In the genomic region with DNA sequence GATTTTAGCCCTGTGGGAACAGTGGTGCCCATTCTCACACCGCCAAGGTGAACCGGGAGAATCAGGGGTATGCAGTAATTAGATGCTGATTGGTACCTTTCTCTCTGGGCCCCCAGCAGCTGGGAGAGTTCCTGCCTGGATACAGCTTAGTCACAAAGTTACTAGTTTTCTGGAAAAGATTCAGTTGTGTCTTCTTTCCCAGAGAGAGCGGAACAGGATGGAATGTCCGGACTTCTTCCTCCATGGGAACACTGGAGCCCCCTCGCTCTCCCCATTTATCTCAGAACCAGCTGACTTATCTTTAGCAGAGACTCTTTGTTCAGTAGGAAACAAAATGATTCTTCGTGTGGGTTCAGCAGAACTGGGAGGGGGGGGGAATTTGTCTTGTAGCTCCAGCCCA, we compare ENCODE assay signal across 8 mouse cellular contexts. TPM values are rescaled to one million over a fixed set of nuclear protein-coding genes. Genes with fewer than 3 reads are reported as not detected.
A peak's percentile ranks its signal among the peaks of the same experiment; 100 is the strongest.
DNase-seq lines count a peak whose midpoint lies in the region; ATAC-seq and TF ChIP-seq lines count a peak whose summit lies in the region.

No protein-coding gene starts in this region.

- WGBS in kidney, adult 2 months = 19% methylated on average over 6 of the region's 6 CpGs
- 15% methylated on average over 6 of the region's 6 CpGs for WGBS in hindbrain, embryonic 11.5 days
- 10% methylated on average over 6 of the region's 6 CpGs for WGBS in midbrain, embryonic 13.5 days

- H3K4me1 ChIP-seq in kidney, adult 2 months (ENCODE audit: control insufficient read depth, insufficient read depth, low read length) = peaks cover 4% of the 10 kb centered on the region; the same call in 1 of the 2 replicates
- peaks cover 2% of the 10 kb centered on the region; the same call in 1 of the 2 replicates for H3K4me1 ChIP-seq in hindbrain, embryonic 11.5 days (replicated peaks; ENCODE audit: control insufficient read depth, insufficient read depth, low read length)
- H3K4me1 ChIP-seq in midbrain, embryonic 13.5 days (replicated peaks) = peaks cover 17% of the 10 kb centered on the region

- peak overlapping the region; percentile 95 for H3K4me3 ChIP-seq in kidney, adult 2 months (ENCODE audit: insufficient read depth, low read depth, low read length)
- peak overlapping the region; percentile 72 for H3K4me3 ChIP-seq in hindbrain, embryonic 11.5 days (ENCODE audit: low read depth, low read length)
- H3K4me3 ChIP-seq in midbrain, embryonic 13.5 days (replicated peaks) = peak overlapping the region; percentile 78

- no peak for TF ChIP-seq CTCF in kidney, adult 2 months (conservative IDR thresholded peaks at IDR 0.05; ENCODE audit: insufficient read depth, insufficient read length, low read depth, low read length)

- H3K9ac ChIP-seq in hindbrain, embryonic 11.5 days (ENCODE audit: low read depth, low read length) = peak overlapping the region; percentile 77
- peak overlapping the region; percentile 81 for H3K9ac ChIP-seq in midbrain, embryonic 13.5 days (replicated peaks)

- no peak for TF ChIP-seq POLR2A in kidney, adult 2 months (IDR thresholded peaks at IDR 0.05; ENCODE audit: low read depth, low read length)

- no peak overlapping the region for H3K27ac ChIP-seq in kidney, adult 2 months (ENCODE audit: insufficient read depth, low read depth, low read length)
- no peak overlapping the region for H3K27ac ChIP-seq in hindbrain, embryonic 11.5 days (ENCODE audit: low read depth, low read length)
- no peak overlapping the region for H3K27ac ChIP-seq in midbrain, embryonic 13.5 days

- DNase-seq in kidney, adult 2 months = no peak
- no peak for DNase-seq in kidney, postnatal 36 days
- DNase-seq in NIH3T3 (ENCODE audit: low read depth) = peak; percentile 30
- DNase-seq in hindbrain, embryonic 11.5 days (ENCODE audit: low spot score) = no peak
- no peak for DNase-seq in layer of hippocampus, adult 8-10 months (ENCODE audit: low spot score in 2 of 2)
- no peak for DNase-seq in adrenal gland, postnatal 36 days
- no peak for DNase-seq in spleen, adult 18-20 months

- no peaks in the 10 kb centered on the region for H3K27me3 ChIP-seq in kidney, adult 2 months (replicated peaks; ENCODE audit: control insufficient read depth, insufficient read depth, low read length)
- H3K27me3 ChIP-seq in hindbrain, embryonic 11.5 days (ENCODE audit: control insufficient read depth, insufficient read depth, low read length) = peaks cover 2% of the 10 kb centered on the region; the same call in 1 of the 2 replicates
- peaks cover 4% of the 10 kb centered on the region; the same call in 1 of the 2 replicates for H3K27me3 ChIP-seq in midbrain, embryonic 13.5 days

- H3K9me3 ChIP-seq in hindbrain, embryonic 11.5 days (ENCODE audit: control insufficient read depth, low read length) = no peaks in the 10 kb centered on the region
- no peaks in the 10 kb centered on the region for H3K9me3 ChIP-seq in midbrain, embryonic 13.5 days

- peak overlapping the region; percentile 95 for H3K4me2 ChIP-seq in hindbrain, embryonic 11.5 days (replicated peaks; ENCODE audit: low read depth, low read length)
- H3K4me2 ChIP-seq in midbrain, embryonic 13.5 days (replicated peaks) = peak overlapping the region; percentile 87

- no peaks in the 10 kb centered on the region for H3K36me3 ChIP-seq in kidney, adult 2 months (ENCODE audit: control insufficient read depth, insufficient read depth, low read length)
- H3K36me3 ChIP-seq in hindbrain, embryonic 11.5 days (ENCODE audit: control insufficient read depth, insufficient read depth, low read length) = no peaks in the 10 kb centered on the region
- 0 out of 2 replicates have a peak, but pooled peaks cover 3% of the 10 kb centered on the region for H3K36me3 ChIP-seq in midbrain, embryonic 13.5 days

- ATAC-seq in hindbrain, embryonic 11.5 days (ENCODE audit: low FRiP score) = no peak
- ATAC-seq in midbrain, embryonic 13.5 days = no peak

RNA-seq across cellular contexts. Expression of gene Klhl36, which starts 0.7 kb away (rescaled TPM):
- polyA plus RNA-seq in kidney, adult 2 months (2012; rRNA removed) = 37.7 and 52.4 TPM in 2 replicates
- 9.2 and 9.3 TPM in 2 replicates for polyA plus RNA-seq in hindbrain, embryonic 11.5 days (2014; fragmentation: Nextera tagmentation; extraction: Ambion mirVana)
- 12.7 and 13.0 TPM in 2 replicates for polyA plus RNA-seq in midbrain, embryonic 13.5 days (2015; fragmentation: Nextera tagmentation; extraction: Ambion mirVana)
- 1 to 10 TPM; 7.0 to 9.4 (median 7.3) TPM for total RNA-seq in layer of hippocampus, adult 8-10 months (2022)
- 1 to 10 TPM; 5.0 to 10.0 TPM for total RNA-seq in adrenal gland, postnatal 36 days (2021)

RNA-seq across cellular contexts. Expression of gene Cotl1, which starts 22.4 kb away (rescaled TPM):
- 427 and 463 TPM in 2 replicates for polyA plus RNA-seq in kidney, adult 2 months (2012; rRNA removed)
- polyA plus RNA-seq in hindbrain, embryonic 11.5 days (2014; fragmentation: Nextera tagmentation; extraction: Ambion mirVana) = 458 and 496 TPM in 2 replicates
- polyA plus RNA-seq in midbrain, embryonic 13.5 days (2015; fragmentation: Nextera tagmentation; extraction: Ambion mirVana) = 79.8 and 105 TPM in 2 replicates
- total RNA-seq in layer of hippocampus, adult 8-10 months (2022) = 100 to 1,000 TPM; 119 to 176 (median 137) TPM
- total RNA-seq in adrenal gland, postnatal 36 days (2021) = 10 to 100 TPM; 44.4 to 51.3 TPM

RNA-seq across cellular contexts. Expression of gene Usp10, which starts 47.4 kb away (rescaled TPM):
- 121 and 135 TPM in 2 replicates for polyA plus RNA-seq in kidney, adult 2 months (2012; rRNA removed)
- polyA plus RNA-seq in hindbrain, embryonic 11.5 days (2014; fragmentation: Nextera tagmentation; extraction: Ambion mirVana) = 130 and 136 TPM in 2 replicates
- 130 and 137 TPM in 2 replicates for polyA plus RNA-seq in midbrain, embryonic 13.5 days (2015; fragmentation: Nextera tagmentation; extraction: Ambion mirVana)
- total RNA-seq in layer of hippocampus, adult 8-10 months (2022) = 10 to 100 TPM; 82.7 to 98.6 (median 89.4) TPM
- total RNA-seq in adrenal gland, postnatal 36 days (2021) = 100 to 1,000 TPM; 100 to 113 TPM

RNA-seq across cellular contexts. Expression of gene Gm20388, which starts 47.9 kb away (rescaled TPM):
- 49.7 and 53.6 TPM in 2 replicates for polyA plus RNA-seq in kidney, adult 2 months (2012; rRNA removed)
- 11.8 and 11.9 TPM in 2 replicates for polyA plus RNA-seq in hindbrain, embryonic 11.5 days (2014; fragmentation: Nextera tagmentation; extraction: Ambion mirVana)
- polyA plus RNA-seq in midbrain, embryonic 13.5 days (2015; fragmentation: Nextera tagmentation; extraction: Ambion mirVana) = 4.4 and 10.3 TPM in 2 replicates
- 10 to 100 TPM in 1 of 4 experiments, 1 to 10 TPM in 2, under 1 TPM in 1; 0.17 to 15.1 (median 6.6) TPM for total RNA-seq in layer of hippocampus, adult 8-10 months (2022)
- total RNA-seq in adrenal gland, postnatal 36 days (2021) = 1 to 10 TPM; 2.4 to 7.4 TPM
